Mouse (Mus musculus) lung, embryonic 14.5 days (tissue): ENCODE data around the gene Tdrd5. TPM values are rescaled to one million over a fixed set of nuclear protein-coding genes. Genes with fewer than 3 reads are reported as not detected.
A peak's percentile ranks its signal among the peaks of the same experiment; 100 is the strongest.

Experiments used
- ATAC-seq: fragments of 200-750 bp; cut with Nextera tagmentation; 2 replicates; pipeline ENCODE4 v1.8.0; 2017; ENCODE audit warnings: mild to moderate bottlenecking, moderate TSS enrichment, moderate library complexity; ENCODE audit not compliant: insufficient read depth
- DNase-seq: peaks from one replicate; pipeline ENCODE4 v3.0.0-alpha.2; 2015
- H3K27ac ChIP-seq: fragments of 300-500 bp; sonication (generic); 2 replicates; pipeline ENCODE4 v1.5.1; 2014; ENCODE audit warnings: low read depth, mild to moderate bottlenecking, moderate library complexity
- H3K27me3 ChIP-seq: fragments of 300-500 bp; sonication (generic); 2 replicates; pipeline ENCODE4 v1.6.1; 2014; ENCODE audit warnings: low read length, control low read depth; ENCODE audit not compliant: insufficient read depth
- H3K36me3 ChIP-seq: fragments of 300-500 bp; sonication (generic); 2 replicates; pipeline ENCODE4 v1.6.1; 2014; ENCODE audit warnings: control low read depth; ENCODE audit not compliant: insufficient read depth
- H3K4me1 ChIP-seq: fragments of 300-500 bp; sonication (generic); 2 replicates; pipeline ENCODE4 v1.6.1; 2014; ENCODE audit warnings: antibody characterized with exemption, control low read depth; ENCODE audit not compliant: insufficient read depth
- H3K4me2 ChIP-seq: fragments of 300-500 bp; sonication (generic); 2 replicates; pipeline ENCODE4 v1.6.1; 2014; ENCODE audit warnings: mild to moderate bottlenecking
- H3K4me3 ChIP-seq: fragments of 300-500 bp; sonication (generic); 2 replicates; pipeline ENCODE4 v1.5.1; 2014; ENCODE audit warnings: low read depth, low read length
- H3K9ac ChIP-seq: fragments of 300-500 bp; sonication (generic); 2 replicates; pipeline ENCODE4 v1.6.1; 2014
- H3K9me3 ChIP-seq: fragments of 300-500 bp; sonication (generic); 2 replicates; pipeline ENCODE4 v1.6.1; 2016; ENCODE audit warnings: low read depth, low read length, control low read depth
- CTCF ChIP-seq: IDR thresholded peaks from 2 replicates; pipeline ENCODE4 v1.5.1; 2016; ENCODE audit warnings: antibody characterized with exemption, low read depth
- WGBS: fragments of 180-500 bp; shearing (Covaris S2); extraction: QIAGEN DNeasy Blood & Tissue Kit; methylation state at CpG from one replicate; pipeline ENCODE4 v1.1.7; 2014; 5-methylcytosine and 5-hydroxymethylcytosine counted together
- polyA plus RNA-seq: library from polyadenylated mRNA; unstranded; fragments of >200 nt; fragmentation: Nextera tagmentation; extraction: Ambion mirVana; gene quantifications from 2 replicates; pipeline ENCODE4 v1.2.1, GENCODE M21; 2014

Gene Tdrd5
- polyA plus RNA-seq, 1 experiment from 2014 or later = 1.4 TPM

- ATAC-seq (peak; percentile 83; the same call in 1 of the 2 replicates), DNase-seq (peak; percentile 82)
- H3K27ac ChIP-seq = peak overlapping the region; percentile 65; the same call in 1 of the 2 replicates
- H3K36me3 ChIP-seq = no peaks in the 10 kb centered on the region
- WGBS = 27% methylated on average over 9 of the region's 9 CpGs
- no peaks in the 10 kb centered on the region for H3K9me3 ChIP-seq
- no peaks in the 10 kb centered on the region for H3K27me3 ChIP-seq
- no peak overlapping the region for H3K4me2 ChIP-seq
- no peak overlapping the region for H3K9ac ChIP-seq
- no peaks in the 10 kb centered on the region for H3K4me1 ChIP-seq
- no peak for TF ChIP-seq CTCF
- H3K4me3 ChIP-seq = no peak overlapping the region
Observed at GRCm38 (mm10) chr1:156230339-156231089, 73.0 kb downstream of the Tdrd5 start.

DNA sequence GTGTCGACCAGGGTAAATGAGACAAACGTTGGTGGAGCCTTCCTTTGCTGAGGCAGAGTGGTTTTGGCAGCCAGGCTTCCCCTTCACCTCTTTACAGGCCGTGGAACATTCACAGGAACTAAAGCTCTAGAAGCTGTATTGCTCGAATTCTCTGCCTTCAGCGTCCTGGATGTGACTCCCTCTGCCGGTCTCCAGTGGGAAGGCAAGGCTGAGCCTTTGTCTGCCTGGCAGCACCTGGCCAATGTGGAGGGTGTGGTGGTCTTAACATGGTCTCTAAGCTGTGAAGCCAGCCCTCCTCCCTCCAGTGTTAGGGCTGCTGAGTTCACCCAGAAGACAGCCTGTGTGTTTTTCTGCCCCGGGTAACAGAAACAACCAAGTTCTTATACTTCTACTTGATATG lies 74.0 kb downstream of the Tdrd5 start:
- no peaks in the 10 kb centered on the region for H3K9me3 ChIP-seq
- H3K4me2 ChIP-seq = no peak overlapping the region
- H3K36me3 ChIP-seq = no peaks in the 10 kb centered on the region
- H3K27me3 ChIP-seq = no peaks in the 10 kb centered on the region
- no peaks in the 10 kb centered on the region for H3K4me1 ChIP-seq
- no peak for ATAC-seq
- 17% methylated on average over 7 of the region's 7 CpGs for WGBS
- TF ChIP-seq CTCF = peak; percentile 85
- H3K4me3 ChIP-seq = no peak overlapping the region
- no peak overlapping the region for H3K27ac ChIP-seq
- peak; percentile 79 for DNase-seq
- no peak overlapping the region for H3K9ac ChIP-seq

DNA sequence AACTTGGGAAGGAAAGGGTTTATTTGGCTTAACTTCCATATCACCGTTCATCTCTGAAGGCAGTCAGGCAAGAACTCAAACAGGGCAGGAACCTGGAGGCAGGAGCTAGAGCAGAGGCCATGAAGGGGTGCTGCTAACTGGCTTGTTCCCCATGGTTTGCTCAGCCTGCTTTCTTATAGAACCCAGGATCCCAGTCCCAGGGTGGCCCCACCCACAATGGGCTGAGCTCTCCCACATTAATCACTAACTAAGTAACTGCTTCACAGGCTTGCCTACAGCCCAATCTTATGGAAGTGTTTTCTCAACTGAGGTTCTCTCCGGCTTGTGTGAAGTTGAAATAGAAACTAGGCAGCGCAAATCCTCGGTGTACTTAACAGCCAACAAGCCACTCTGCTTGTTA lies 74.7 kb downstream of the Tdrd5 start:
- TF ChIP-seq CTCF = no peak
- H3K27ac ChIP-seq = no peak overlapping the region
- H3K9ac ChIP-seq = no peak overlapping the region
- H3K9me3 ChIP-seq = no peaks in the 10 kb centered on the region
- no peak for ATAC-seq
- H3K27me3 ChIP-seq = no peaks in the 10 kb centered on the region
- H3K4me3 ChIP-seq = no peak overlapping the region
- DNase-seq = no peak
- WGBS = 72% methylated on average over 4 of the region's 4 CpGs
- H3K36me3 ChIP-seq = no peaks in the 10 kb centered on the region
- H3K4me2 ChIP-seq = no peak overlapping the region
- no peaks in the 10 kb centered on the region for H3K4me1 ChIP-seq

GRCm38 (mm10) chr1:156226903-156227302 lies 76.6 kb downstream of the Tdrd5 start:
- Histone ChIP-seq H3K9ac (no peak overlapping the region), H3K27me3 (no peaks in the 10 kb centered on the region), H3K9me3 (no peaks in the 10 kb centered on the region), H3K27ac (no peak overlapping the region), H3K36me3 (no peaks in the 10 kb centered on the region), H3K4me1 (peaks cover 12% of the 10 kb centered on the region), H3K4me3 (no peak overlapping the region), H3K4me2 (no peak overlapping the region)
- TF ChIP-seq CTCF = no peak
- WGBS = 52% methylated on average over 5 of the region's 5 CpGs
- no peak for DNase-seq
- ATAC-seq = no peak

- WGBS = 39% methylated on average over 13 of the region's 13 CpGs
- no peaks in the 10 kb centered on the region for H3K9me3 ChIP-seq
- no peak overlapping the region for H3K4me3 ChIP-seq
- DNase-seq = peak; percentile 55
- H3K4me1 ChIP-seq = peaks cover 14% of the 10 kb centered on the region
- peak overlapping the region; percentile 31 for H3K4me2 ChIP-seq
- no peak for TF ChIP-seq CTCF
- no peaks in the 10 kb centered on the region for H3K36me3 ChIP-seq
- ATAC-seq = peak; percentile 75
- no peak overlapping the region for H3K9ac ChIP-seq
- no peaks in the 10 kb centered on the region for H3K27me3 ChIP-seq
- H3K27ac ChIP-seq = peak overlapping the region; percentile 30; the same call in 1 of the 2 replicates
Observed at GRCm38 (mm10) chr1:156222205-156223000, 81.1 kb downstream of the Tdrd5 start.

GRCm38 (mm10) chr1:156221327-156221726 lies 82.1 kb downstream of the Tdrd5 start:
- ATAC-seq = no peak
- no peak for TF ChIP-seq CTCF
- WGBS = 57% methylated on average over 2 of the region's 2 CpGs

DNA sequence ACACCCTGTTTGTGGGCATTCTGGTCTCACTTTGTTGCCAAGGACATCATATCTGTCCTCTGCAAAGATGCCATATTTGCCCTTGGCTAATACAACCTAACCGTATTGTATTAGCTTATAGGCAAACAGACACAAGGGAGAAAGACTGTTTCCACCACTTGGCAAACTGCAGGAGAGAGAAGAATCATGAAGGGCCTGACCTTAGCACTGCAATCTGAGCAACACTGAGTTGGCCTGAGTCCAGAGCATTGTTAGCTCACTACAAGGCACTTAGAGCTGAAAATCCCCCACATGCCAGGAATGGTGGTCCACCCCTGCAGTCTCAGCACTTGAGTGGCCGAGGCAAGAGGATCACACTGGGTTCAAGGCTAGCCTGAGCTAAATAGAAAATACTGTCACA lies 84.9 kb downstream of the Tdrd5 start:
- ATAC-seq (no peak), DNase-seq (peak; percentile 38)
- peaks cover 14% of the 10 kb centered on the region for H3K4me1 ChIP-seq
- H3K4me2 ChIP-seq = no peak overlapping the region
- no peaks in the 10 kb centered on the region for H3K36me3 ChIP-seq
- H3K9ac ChIP-seq = no peak overlapping the region
- WGBS = 60% methylated on average over 2 of the region's 2 CpGs
- H3K4me3 ChIP-seq = no peak overlapping the region
- no peak for TF ChIP-seq CTCF
- H3K27ac ChIP-seq = no peak overlapping the region
- no peaks in the 10 kb centered on the region for H3K27me3 ChIP-seq
- no peaks in the 10 kb centered on the region for H3K9me3 ChIP-seq

More at GRCm38 (mm10) chr1:156221327-156221726, 82.1 kb downstream of the Tdrd5 start:
- Histone ChIP-seq H3K4me1 (peaks cover 14% of the 10 kb centered on the region), H3K27me3 (no peaks in the 10 kb centered on the region), H3K9ac (no peak overlapping the region), H3K9me3 (no peaks in the 10 kb centered on the region), H3K4me2 (no peak overlapping the region), H3K4me3 (no peak overlapping the region), H3K36me3 (no peaks in the 10 kb centered on the region), H3K27ac (no peak overlapping the region)
- DNase-seq = no peak
